Mouse (Mus musculus) midbrain, embryonic 11.5 days (tissue): Measurements from ENCODE around the gene Sh2d4b. TPM values are rescaled to one million over a fixed set of nuclear protein-coding genes. Genes with fewer than 3 reads are reported as not detected.

Source experiments
- ATAC-seq: fragments of 200-750 bp; cut with Nextera tagmentation; 2 replicates; pipeline ENCODE4 v1.8.0; 2017; ENCODE audit warnings: moderate TSS enrichment, moderate library complexity; ENCODE audit not compliant: low FRiP score
- DNase-seq: peaks from one replicate; pipeline ENCODE4 v3.0.0; 2015; ENCODE audit warnings: low spot score; ENCODE audit errors: missing footprints
- H3K27ac ChIP-seq: fragments of 300-500 bp; sonication (generic); 2 replicates; pipeline ENCODE4 v1.5.1; 2014; ENCODE audit warnings: low read depth, low read length
- H3K27me3 ChIP-seq: fragments of 300-500 bp; sonication (generic); 2 replicates; pipeline ENCODE4 v1.6.1; 2014; ENCODE audit warnings: mild to moderate bottlenecking, low read length, moderate library complexity, mixed read lengths; ENCODE audit not compliant: control insufficient read depth, insufficient read depth
- H3K36me3 ChIP-seq: fragments of 300-500 bp; sonication (generic); 2 replicates; pipeline ENCODE4 v1.6.1; 2014; ENCODE audit warnings: mild to moderate bottlenecking, low read length, moderate library complexity, mixed read lengths; ENCODE audit not compliant: control insufficient read depth, insufficient read depth
- H3K4me1 ChIP-seq: fragments of 300-500 bp; sonication (generic); 2 replicates; pipeline ENCODE4 v1.6.1; 2014; ENCODE audit warnings: low read length; ENCODE audit not compliant: control insufficient read depth, insufficient read depth
- H3K4me2 ChIP-seq: fragments of 300-500 bp; sonication (generic); 2 replicates; pipeline ENCODE4 v1.6.1; 2014; ENCODE audit warnings: mild to moderate bottlenecking, moderate library complexity
- H3K4me3 ChIP-seq: fragments of 300-500 bp; sonication (generic); 2 replicates; pipeline ENCODE4 v1.5.1; 2014; ENCODE audit warnings: low read depth, low read length
- H3K9ac ChIP-seq: fragments of 300-500 bp; sonication (generic); 2 replicates; pipeline ENCODE4 v1.6.1; 2014; ENCODE audit warnings: low read length
- H3K9me3 ChIP-seq: fragments of 300-500 bp; sonication (generic); 2 replicates; pipeline ENCODE4 v1.6.1; 2016; ENCODE audit warnings: low read length; ENCODE audit not compliant: control insufficient read depth
- WGBS: fragments of 180-500 bp; shearing (Covaris S2); extraction: QIAGEN DNeasy Blood & Tissue Kit; methylation state at CpG from one replicate; pipeline ENCODE4 v1.1.7; 2014; 5-methylcytosine and 5-hydroxymethylcytosine counted together
- polyA plus RNA-seq: library from polyadenylated mRNA; unstranded; fragments of >200 nt; fragmentation: Nextera tagmentation; extraction: Ambion mirVana; gene quantifications from 2 replicates; pipeline ENCODE4 v1.2.1, GENCODE M21; 2014

The Sh2d4b gene
- 0.76 and 0.78 TPM in 2 replicates for polyA plus RNA-seq

GRCm38 (mm10) chr14:40893196-40893595 is at the start of gene Sh2d4b:
Sh2d4b (minus strand) TSS chr14:40893266.
- Histone ChIP-seq H3K9me3 (no peaks in the 10 kb centered on the region), H3K27me3 (no peaks in the 10 kb centered on the region), H3K27ac (no peak within 1 kb of the TSS), H3K4me3 (no peak within 1 kb of the TSS), H3K9ac (no peak within 1 kb of the TSS), H3K36me3 (no peaks in the 10 kb centered on the region), H3K4me2 (no peak within 1 kb of the TSS), H3K4me1 (peaks cover 2% of the 10 kb centered on the region; the same call in 1 of the 2 replicates)
- ATAC-seq (no peak), DNase-seq (peak; percentile 51)
- WGBS, result 75% methylated on average over 3 of the region's 3 CpGs

- DNase-seq, result no peak
- H3K36me3 ChIP-seq, result peaks cover 5% of the 10 kb centered on the region
- H3K4me1 ChIP-seq, result no peaks in the 10 kb centered on the region
- H3K27ac ChIP-seq, result no peak overlapping the region
- ATAC-seq, result no peak
- no peaks in the 10 kb centered on the region for H3K27me3 ChIP-seq
- WGBS, result 88% methylated on average over 2 of the region's 2 CpGs
- no peak overlapping the region for H3K4me2 ChIP-seq
- no peak overlapping the region for H3K4me3 ChIP-seq
- no peaks in the 10 kb centered on the region; the same call in 1 of the 2 replicates for H3K9me3 ChIP-seq
- no peak overlapping the region for H3K9ac ChIP-seq
Observed at GRCm38 (mm10) chr14:40942429-40942828, 49.4 kb upstream of the Sh2d4b start.

- Histone ChIP-seq H3K9me3 (no peaks in the 10 kb centered on the region), H3K27ac (no peak overlapping the region), H3K36me3 (no peaks in the 10 kb centered on the region), H3K4me2 (no peak overlapping the region), H3K9ac (no peak overlapping the region), H3K27me3 (no peaks in the 10 kb centered on the region), H3K4me1 (0 out of 2 replicates have a peak, but pooled peaks cover 2% of the 10 kb centered on the region), H3K4me3 (no peak overlapping the region)
- 92% methylated on average over 11 of the region's 11 CpGs for WGBS
- no peak for DNase-seq
- ATAC-seq, result no peak
Observed at GRCm38 (mm10) chr14:40938380-40938987, 45.4 kb upstream of the Sh2d4b start.

DNA sequence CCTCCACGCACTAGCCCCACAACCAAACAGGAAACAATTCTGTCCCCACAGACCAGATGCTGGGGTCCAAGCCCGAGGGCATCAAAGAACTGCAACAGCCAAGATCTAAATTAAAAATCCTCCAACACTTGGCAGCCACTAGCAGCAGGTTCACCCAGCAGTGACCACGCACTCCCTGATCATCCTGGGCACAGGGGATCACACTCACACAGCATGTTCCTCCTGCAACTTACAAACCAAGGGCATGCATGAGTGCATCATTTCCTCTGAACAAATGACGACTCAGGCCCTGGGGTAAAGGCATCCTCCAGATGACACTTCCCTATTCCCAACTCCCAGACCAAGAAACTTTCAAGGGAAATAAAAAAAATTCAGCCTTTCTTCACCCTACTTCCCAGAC is 44.0 kb upstream of the Sh2d4b start:
- ATAC-seq (0 out of 2 replicates have a peak, but pooled peaks have one; percentile 14), DNase-seq (no peak)
- no peak overlapping the region for H3K4me2 ChIP-seq
- H3K4me1 ChIP-seq, result peaks cover 3% of the 10 kb centered on the region; the same call in 1 of the 2 replicates
- WGBS, result 53% methylated on average over 4 of the region's 4 CpGs
- H3K27me3 ChIP-seq, result no peaks in the 10 kb centered on the region
- H3K27ac ChIP-seq, result no peak overlapping the region
- no peaks in the 10 kb centered on the region for H3K36me3 ChIP-seq
- no peak overlapping the region for H3K4me3 ChIP-seq
- H3K9ac ChIP-seq, result no peak overlapping the region
- H3K9me3 ChIP-seq, result no peaks in the 10 kb centered on the region

DNA sequence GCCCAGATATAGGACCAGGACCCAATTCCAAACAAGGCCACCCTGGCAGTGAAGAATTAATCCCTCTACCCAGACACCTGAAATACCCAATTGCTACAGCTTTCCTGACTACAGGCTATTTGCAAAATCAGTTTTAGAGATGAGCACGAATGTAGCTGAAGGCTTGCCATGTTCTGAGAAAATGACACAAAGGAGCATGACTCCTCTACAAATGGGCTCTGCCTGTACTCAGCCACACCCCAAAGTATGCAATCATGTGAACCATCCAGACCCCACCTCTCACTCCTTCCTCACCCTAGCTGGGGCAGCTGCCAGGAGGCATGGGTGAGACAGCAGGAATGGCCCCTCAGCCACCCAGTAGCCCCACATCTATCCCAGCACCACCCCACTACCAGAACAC is 42.4 kb upstream of the Sh2d4b start:
- no peak overlapping the region for H3K4me2 ChIP-seq
- no peak overlapping the region for H3K27ac ChIP-seq
- no peaks in the 10 kb centered on the region for H3K36me3 ChIP-seq
- no peak overlapping the region for H3K4me3 ChIP-seq
- 100% methylated on average over 1 of the region's 1 CpGs for WGBS
- H3K9me3 ChIP-seq, result no peaks in the 10 kb centered on the region
- H3K4me1 ChIP-seq, result peaks cover 5% of the 10 kb centered on the region; the same call in 1 of the 2 replicates
- DNase-seq (no peak), ATAC-seq (no peak)
- H3K9ac ChIP-seq, result no peak overlapping the region
- H3K27me3 ChIP-seq, result no peaks in the 10 kb centered on the region

DNA sequence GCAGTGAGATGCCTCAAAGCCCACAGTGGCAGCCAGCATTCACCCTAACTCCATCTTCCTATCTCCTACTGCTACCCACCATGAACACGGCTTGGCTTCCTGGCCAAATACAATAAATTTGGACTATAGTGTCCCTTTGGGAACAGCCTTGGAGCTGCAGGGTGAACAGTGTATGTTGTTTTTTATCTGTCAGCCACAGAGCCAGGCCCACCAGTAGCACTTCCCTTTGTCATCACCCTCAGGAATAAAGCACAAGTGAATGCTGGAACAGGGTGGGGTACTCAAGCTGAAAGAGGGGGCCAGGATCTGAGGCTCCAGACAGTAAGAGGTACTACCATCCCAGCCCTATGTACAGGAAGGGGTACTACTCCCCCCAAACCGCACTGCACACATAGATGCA is 42.0 kb upstream of the Sh2d4b start:
- Histone ChIP-seq H3K4me1 (peaks cover 5% of the 10 kb centered on the region; the same call in 1 of the 2 replicates), H3K4me3 (no peak overlapping the region), H3K27me3 (no peaks in the 10 kb centered on the region), H3K9ac (no peak overlapping the region), H3K9me3 (no peaks in the 10 kb centered on the region), H3K36me3 (no peaks in the 10 kb centered on the region), H3K27ac (no peak overlapping the region), H3K4me2 (no peak overlapping the region)
- WGBS, result 89% methylated on average over 2 of the region's 2 CpGs
- ATAC-seq (no peak), DNase-seq (no peak)

DNA sequence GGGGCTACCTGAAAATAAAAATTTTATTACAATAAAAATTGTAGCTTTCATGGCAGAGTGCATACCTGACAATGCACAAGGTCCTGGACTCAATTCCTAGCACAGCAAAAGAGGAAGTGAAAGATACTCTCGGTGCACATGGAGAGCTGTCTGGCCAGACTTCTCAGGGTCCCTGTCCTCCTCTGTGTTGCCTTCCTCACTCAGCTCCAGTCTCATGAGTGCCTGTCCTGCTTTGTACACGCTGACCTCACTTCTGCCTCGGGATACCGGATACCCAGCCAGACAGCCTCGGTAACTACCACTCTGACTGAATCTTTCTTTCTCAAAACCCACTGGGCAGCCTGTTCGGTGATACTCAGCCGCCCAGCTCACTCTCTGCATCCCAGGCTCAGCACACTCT is 40.3 kb upstream of the Sh2d4b start:
- DNase-seq, result no peak
- H3K27ac ChIP-seq, result no peak overlapping the region
- H3K4me3 ChIP-seq, result no peak overlapping the region
- H3K4me1 ChIP-seq, result peaks cover 5% of the 10 kb centered on the region; the same call in 1 of the 2 replicates
- no peaks in the 10 kb centered on the region for H3K27me3 ChIP-seq
- H3K4me2 ChIP-seq, result no peak overlapping the region
- H3K9ac ChIP-seq, result no peak overlapping the region
- 89% methylated on average over 7 of the region's 7 CpGs for WGBS
- H3K36me3 ChIP-seq, result no peaks in the 10 kb centered on the region
- ATAC-seq, result no peak
- H3K9me3 ChIP-seq, result no peaks in the 10 kb centered on the region

- Histone ChIP-seq H3K27ac (no peak overlapping the region), H3K36me3 (no peaks in the 10 kb centered on the region), H3K4me3 (no peak overlapping the region), H3K4me2 (no peak overlapping the region), H3K9me3 (no peaks in the 10 kb centered on the region), H3K4me1 (peaks cover 5% of the 10 kb centered on the region; the same call in 1 of the 2 replicates), H3K27me3 (no peaks in the 10 kb centered on the region), H3K9ac (no peak overlapping the region)
- ATAC-seq, result no peak
- no peak for DNase-seq
- WGBS, result 86% methylated on average over 9 of the region's 9 CpGs
Observed at GRCm38 (mm10) chr14:40932225-40932624, 39.2 kb upstream of the Sh2d4b start.

DNA sequence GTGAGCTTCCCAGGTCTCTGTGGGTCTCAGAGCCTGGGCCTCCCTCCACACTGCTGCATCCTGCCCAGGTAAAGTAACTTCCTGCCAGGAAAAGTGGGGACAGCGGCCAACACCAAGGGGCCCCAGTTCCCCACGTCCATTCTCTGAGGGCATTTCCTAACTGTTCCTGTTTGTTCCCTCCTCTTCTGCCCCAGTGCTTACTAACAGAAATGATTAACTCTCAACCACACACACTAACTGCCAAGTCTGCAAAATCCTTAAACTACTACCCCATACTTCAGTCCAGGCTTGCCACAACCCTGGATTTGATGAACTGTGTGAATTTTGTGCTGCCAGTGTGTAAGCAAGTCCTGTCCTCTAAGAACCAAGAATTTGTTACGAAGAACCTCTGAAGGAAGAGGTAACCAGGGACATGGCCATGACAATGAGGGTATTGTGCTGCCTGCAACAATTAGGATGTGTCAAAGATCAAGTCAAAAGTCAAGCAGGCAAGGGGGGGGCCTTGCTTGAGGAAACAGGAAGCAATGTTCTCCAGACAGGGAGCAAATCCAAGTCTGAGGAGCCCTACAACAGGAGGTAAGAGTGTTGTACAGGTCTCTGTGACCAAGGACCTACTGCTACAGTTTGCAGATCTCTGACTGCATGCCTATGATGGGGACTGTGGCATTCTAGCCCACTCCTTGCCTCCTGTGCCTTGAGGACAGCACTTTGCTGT is 38.2 kb upstream of the Sh2d4b start:
- Histone ChIP-seq H3K9me3 (no peaks in the 10 kb centered on the region), H3K4me2 (no peak overlapping the region), H3K9ac (no peak overlapping the region), H3K4me3 (no peak overlapping the region), H3K27ac (no peak overlapping the region), H3K36me3 (no peaks in the 10 kb centered on the region), H3K27me3 (no peaks in the 10 kb centered on the region), H3K4me1 (peaks cover 5% of the 10 kb centered on the region; the same call in 1 of the 2 replicates)
- DNase-seq, result no peak
- ATAC-seq, result no peak
- WGBS, result 64% methylated on average over 3 of the region's 3 CpGs
